Mouse (Mus musculus): ENCODE data around the gene March9. TPM values are rescaled to one million over a fixed set of nuclear protein-coding genes. Genes with fewer than 3 reads are reported as not detected.
A peak's percentile ranks its signal among the peaks of the same experiment; 100 is the strongest.

The March9 gene
- total RNA-seq, 1 experiment, result 4.6 TPM

DNA sequence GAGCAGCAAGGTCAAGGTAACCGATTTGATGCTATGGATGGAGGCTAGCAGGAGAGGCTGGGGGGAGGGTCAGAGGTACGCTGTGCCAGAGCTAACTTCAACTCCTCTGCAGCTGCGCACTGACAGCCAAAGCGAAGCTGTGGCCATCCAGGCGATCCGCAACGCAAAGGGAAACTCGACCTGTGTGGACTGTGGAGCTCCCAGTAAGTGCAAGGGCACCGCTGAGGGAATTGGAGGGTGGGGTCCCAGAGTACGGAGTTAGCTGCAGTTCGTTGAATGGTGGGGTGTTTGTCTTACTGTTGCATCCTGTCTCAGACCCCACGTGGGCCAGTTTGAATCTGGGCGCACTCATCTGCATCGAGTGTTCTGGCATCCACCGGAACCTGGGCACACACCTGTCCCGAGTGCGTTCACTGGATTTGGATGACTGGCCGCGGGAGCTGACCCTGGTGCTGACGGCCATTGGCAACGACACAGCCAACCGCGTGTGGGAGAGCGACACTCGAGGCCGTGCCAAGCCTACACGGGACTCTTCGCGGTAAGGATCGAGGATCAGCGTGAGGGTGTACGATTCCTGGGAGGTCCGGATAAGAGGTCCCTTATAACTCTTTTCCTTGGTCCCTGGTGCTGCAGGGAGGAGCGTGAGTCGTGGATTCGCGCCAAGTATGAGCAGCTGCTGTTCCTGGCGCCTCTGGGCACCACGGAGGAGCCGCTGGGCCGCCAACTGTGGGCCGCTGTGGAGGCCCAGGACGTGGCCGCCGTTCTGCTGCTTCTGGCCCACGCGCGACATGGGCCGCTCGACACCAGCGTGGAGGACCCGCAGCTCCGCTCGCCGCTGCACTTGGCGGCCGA lies 30.8 kb upstream of the March9 start:
- no peak for DNase-seq (ENCODE audit: low read depth, low spot score)
- H3K4me1 ChIP-seq (ENCODE audit: control insufficient read depth in 2 of 2, insufficient read depth in 2 of 2, low read length in 2 of 2, poor library complexity in 1 of 2), result peaks cover 0 to 13% of the 10 kb centered on the region in 2 experiments; a peak in 2 of 4 replicates
- H3K27ac ChIP-seq (ENCODE audit: insufficient read depth, low read depth, low read length, poor library complexity, severe bottlenecking), result no peak overlapping the region
- H3K4me3 ChIP-seq (ENCODE audit: insufficient read depth in 1 of 2, low read depth in 1 of 2, low read length in 2 of 2, poor library complexity in 1 of 2, severe bottlenecking in 1 of 2), result peak overlapping the region; percentile 32 to 55; a peak in 2 of 4 replicates
- H3K36me3 ChIP-seq (ENCODE audit: control insufficient read depth, insufficient read depth, low read length, poor library complexity, severe bottlenecking), result no peaks in the 10 kb centered on the region
- no peaks in the 10 kb centered on the region for H3K9me3 ChIP-seq (ENCODE audit: control insufficient read depth, insufficient read depth, low read depth, low read length)
- no peak for TF ChIP-seq MAFK (IDR thresholded peaks at IDR 0.05; ENCODE audit: insufficient read depth, low read depth, low read length)
- no peak for TF ChIP-seq CHD2 (IDR thresholded peaks at IDR 0.05; ENCODE audit: low read depth, low read length)
- no peak for TF ChIP-seq ZNF384 (IDR thresholded peaks at IDR 0.05; ENCODE audit: low read depth, low read length)
- no peak for TF ChIP-seq ZC3H11A (IDR thresholded peaks at IDR 0.05; ENCODE audit: borderline replicate concordance, low read depth, low read length)
- TF ChIP-seq HCFC1 (IDR thresholded peaks at IDR 0.05; ENCODE audit: borderline replicate concordance, insufficient read depth, low read length), result no peak
- no peak overlapping the region for H3K9ac ChIP-seq (ENCODE audit: insufficient read depth, low read depth, low read length, poor library complexity, severe bottlenecking)
- in situ Hi-C loops (cut with MboI; ENCODE audit: low sequenced_read_pairs in 2 of 2, unreplicated experiment in 2 of 2), result no loop called here

DNA sequence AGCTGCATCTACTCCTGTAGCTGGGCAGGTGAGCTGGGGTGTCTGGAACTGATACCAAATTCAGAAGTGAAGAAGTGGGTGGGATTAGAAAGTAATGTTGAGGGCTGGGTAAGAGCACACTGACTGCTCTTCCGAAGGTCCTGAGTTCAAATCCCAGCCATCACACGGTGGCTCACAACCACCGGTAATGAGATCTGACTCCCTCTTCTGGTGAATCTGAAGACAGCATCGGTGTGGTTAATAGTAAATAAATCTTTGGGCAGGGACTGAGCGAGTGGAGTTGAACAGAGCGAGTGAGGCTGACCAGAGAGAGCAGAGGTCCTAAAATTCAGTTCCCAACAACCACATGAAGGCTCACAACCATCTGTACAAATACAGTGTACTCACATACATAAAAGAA lies 25.6 kb upstream of the March9 start:
- no peak overlapping the region for H3K4me3 ChIP-seq (ENCODE audit: insufficient read depth in 1 of 2, low read depth in 1 of 2, low read length in 2 of 2, poor library complexity in 1 of 2, severe bottlenecking in 1 of 2)
- H3K9ac ChIP-seq (ENCODE audit: insufficient read depth, low read depth, low read length, poor library complexity, severe bottlenecking), result no peak overlapping the region
- no peak for DNase-seq (ENCODE audit: low read depth, low spot score)
- no peak for TF ChIP-seq CHD2 (IDR thresholded peaks at IDR 0.05; ENCODE audit: low read depth, low read length)
- no peak for TF ChIP-seq ZC3H11A (IDR thresholded peaks at IDR 0.05; ENCODE audit: borderline replicate concordance, low read depth, low read length)
- no peak for TF ChIP-seq MAFK (IDR thresholded peaks at IDR 0.05; ENCODE audit: insufficient read depth, low read depth, low read length)
- no peak for TF ChIP-seq HCFC1 (IDR thresholded peaks at IDR 0.05; ENCODE audit: borderline replicate concordance, insufficient read depth, low read length)
- TF ChIP-seq ZNF384 (IDR thresholded peaks at IDR 0.05; ENCODE audit: low read depth, low read length), result no peak
- H3K27ac ChIP-seq (ENCODE audit: insufficient read depth, low read depth, low read length, poor library complexity, severe bottlenecking), result no peak overlapping the region
- no peaks in the 10 kb centered on the region for H3K9me3 ChIP-seq (ENCODE audit: control insufficient read depth, insufficient read depth, low read depth, low read length)
- H3K4me1 ChIP-seq (ENCODE audit: control insufficient read depth in 2 of 2, insufficient read depth in 2 of 2, low read length in 2 of 2, poor library complexity in 1 of 2), result peaks cover 0 to 7% of the 10 kb centered on the region in 2 experiments; a peak in 1 of 4 replicates
- in situ Hi-C loops (cut with MboI; ENCODE audit: low sequenced_read_pairs in 2 of 2, unreplicated experiment in 2 of 2), result no loop called here
- no peaks in the 10 kb centered on the region for H3K36me3 ChIP-seq (ENCODE audit: control insufficient read depth, insufficient read depth, low read length, poor library complexity, severe bottlenecking)

DNA sequence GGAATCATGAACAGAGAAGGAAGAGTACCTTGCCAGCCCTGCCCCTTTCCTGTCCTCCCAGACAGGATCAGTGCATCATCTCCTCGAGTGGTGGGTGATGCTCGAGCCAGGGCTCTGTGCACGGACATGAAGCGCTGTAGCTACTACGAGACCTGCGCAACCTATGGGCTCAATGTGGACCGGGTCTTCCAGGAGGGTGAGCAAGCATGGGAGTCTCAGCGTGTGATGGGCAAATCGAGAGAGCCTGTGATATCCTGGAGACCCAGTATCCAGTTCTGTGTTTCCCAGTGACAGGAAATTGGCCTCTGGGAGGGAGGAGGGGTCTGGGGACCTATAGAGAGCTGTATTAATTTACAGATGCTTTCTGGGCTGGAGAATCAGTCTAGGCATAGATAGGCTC lies 25.1 kb upstream of the March9 start:
- Histone ChIP-seq H3K4me3 (ENCODE audit: insufficient read depth in 1 of 2, low read depth in 1 of 2, low read length in 2 of 2, poor library complexity in 1 of 2, severe bottlenecking in 1 of 2) (no peak overlapping the region), H3K9me3 (ENCODE audit: control insufficient read depth, insufficient read depth, low read depth, low read length) (no peaks in the 10 kb centered on the region), H3K27ac (ENCODE audit: insufficient read depth, low read depth, low read length, poor library complexity, severe bottlenecking) (no peak overlapping the region), H3K36me3 (ENCODE audit: control insufficient read depth, insufficient read depth, low read length, poor library complexity, severe bottlenecking) (no peaks in the 10 kb centered on the region), H3K4me1 (ENCODE audit: control insufficient read depth in 2 of 2, insufficient read depth in 2 of 2, low read length in 2 of 2, poor library complexity in 1 of 2) (peaks cover 0 to 9% of the 10 kb centered on the region in 2 experiments; a peak in 1 of 4 replicates), H3K9ac (ENCODE audit: insufficient read depth, low read depth, low read length, poor library complexity, severe bottlenecking) (no peak overlapping the region)
- DNase-seq (ENCODE audit: low read depth, low spot score), result no peak
- TF ChIP-seq HCFC1 (IDR thresholded peaks at IDR 0.05; ENCODE audit: borderline replicate concordance, insufficient read depth, low read length), result no peak
- in situ Hi-C loops (cut with MboI; ENCODE audit: low sequenced_read_pairs in 2 of 2, unreplicated experiment in 2 of 2), result no loop called here

DNA sequence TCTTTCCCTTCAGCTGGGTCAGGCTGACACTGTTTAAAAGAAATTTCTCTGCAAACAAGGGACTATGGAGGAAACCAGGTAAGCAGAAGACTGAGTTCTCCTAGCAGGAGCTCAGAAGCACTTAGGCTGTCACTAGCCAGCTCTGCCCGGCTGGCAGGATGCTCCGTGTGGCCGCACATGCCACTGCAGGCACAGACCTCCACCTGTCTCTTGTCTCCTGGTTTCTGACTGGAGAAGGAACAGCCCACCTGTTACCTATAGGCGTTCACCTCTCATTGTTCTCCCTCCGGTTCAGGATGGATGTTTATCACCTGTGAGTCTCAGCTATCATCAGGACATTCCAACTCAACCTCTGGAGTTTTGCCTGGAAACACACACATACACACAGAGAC lies 23.9 kb upstream of the March9 start:
- no peak for DNase-seq (ENCODE audit: low read depth, low spot score)
- H3K4me3 ChIP-seq (ENCODE audit: insufficient read depth in 1 of 2, low read depth in 1 of 2, low read length in 2 of 2, poor library complexity in 1 of 2, severe bottlenecking in 1 of 2), result no peak overlapping the region
- H3K36me3 ChIP-seq (ENCODE audit: control insufficient read depth, insufficient read depth, low read length, poor library complexity, severe bottlenecking), result no peaks in the 10 kb centered on the region
- H3K27ac ChIP-seq (ENCODE audit: insufficient read depth, low read depth, low read length, poor library complexity, severe bottlenecking), result no peak overlapping the region
- in situ Hi-C loops (cut with MboI; ENCODE audit: low sequenced_read_pairs in 2 of 2, unreplicated experiment in 2 of 2), result no loop called here
- H3K4me1 ChIP-seq (ENCODE audit: control insufficient read depth in 2 of 2, insufficient read depth in 2 of 2, low read length in 2 of 2, poor library complexity in 1 of 2), result peaks cover 0 to 9% of the 10 kb centered on the region in 2 experiments; a peak in 1 of 4 replicates
- TF ChIP-seq MAFK (IDR thresholded peaks at IDR 0.05; ENCODE audit: insufficient read depth, low read depth, low read length) (no peak), CHD2 (IDR thresholded peaks at IDR 0.05; ENCODE audit: low read depth, low read length) (no peak), HCFC1 (IDR thresholded peaks at IDR 0.05; ENCODE audit: borderline replicate concordance, insufficient read depth, low read length) (no peak), ZC3H11A (IDR thresholded peaks at IDR 0.05; ENCODE audit: borderline replicate concordance, low read depth, low read length) (no peak), ZNF384 (IDR thresholded peaks at IDR 0.05; ENCODE audit: low read depth, low read length) (no peak)
- H3K9me3 ChIP-seq (ENCODE audit: control insufficient read depth, insufficient read depth, low read depth, low read length), result no peaks in the 10 kb centered on the region
- no peak overlapping the region for H3K9ac ChIP-seq (ENCODE audit: insufficient read depth, low read depth, low read length, poor library complexity, severe bottlenecking)

All from ES-E14 (cell line).